Mouse (Mus musculus) embryo, embryonic 11 days (tissue): ENCODE results near the gene Olfr523.
"Not testable (repeated sequence)": the region's sequence is repeated elsewhere in the genome, so short reads cannot be mapped to it uniquely, and the experiment has no call there.

Source experiments
- DNase-seq: peaks from one replicate; pipeline ENCODE4 v3.0.0-alpha.2; 2015

The Olfr523 gene

GRCm38 (mm10) chr7:140172936-140173335, at the start of gene Olfr523:
Gene Olfr523 (plus strand): TSS chr7:140173217.
- no peak for DNase-seq

GRCm38 (mm10) chr7:140124382-140124781, 48.6 kb upstream of the Olfr523 start:
- DNase-seq = no peak

GRCm38 (mm10) chr7:140125278-140126021, 47.6 kb upstream of the Olfr523 start:
- DNase-seq = peak; percentile 94

GRCm38 (mm10) chr7:140126022-140126350, 47.0 kb upstream of the Olfr523 start:
- no peak for DNase-seq

DNA sequence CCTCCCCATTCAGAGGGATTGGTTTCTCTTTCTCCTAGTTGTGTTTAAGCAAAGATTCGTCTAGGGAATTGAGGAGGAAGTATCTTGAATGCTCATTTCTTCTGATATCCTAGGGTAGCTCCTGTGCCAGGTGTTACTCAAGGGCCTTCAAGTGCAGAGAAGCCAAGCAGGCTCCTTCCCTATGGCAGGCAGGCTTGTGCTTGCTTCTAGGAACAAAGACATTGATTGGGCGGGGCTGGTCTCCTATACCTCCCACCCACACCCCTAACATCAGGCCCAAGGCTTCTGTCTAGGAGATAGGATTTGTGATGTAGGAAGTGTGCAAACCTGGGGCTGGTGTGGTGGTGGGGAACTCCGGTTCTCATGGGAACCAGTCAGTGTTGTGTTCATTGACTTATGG, 46.1 kb upstream of the Olfr523 start:
- no peak for DNase-seq

GRCm38 (mm10) chr7:140127911-140128310, 45.1 kb upstream of the Olfr523 start:
- DNase-seq = no peak

GRCm38 (mm10) chr7:140132184-140132583, 40.8 kb upstream of the Olfr523 start:
- not testable (repeated sequence) for DNase-seq

DNA sequence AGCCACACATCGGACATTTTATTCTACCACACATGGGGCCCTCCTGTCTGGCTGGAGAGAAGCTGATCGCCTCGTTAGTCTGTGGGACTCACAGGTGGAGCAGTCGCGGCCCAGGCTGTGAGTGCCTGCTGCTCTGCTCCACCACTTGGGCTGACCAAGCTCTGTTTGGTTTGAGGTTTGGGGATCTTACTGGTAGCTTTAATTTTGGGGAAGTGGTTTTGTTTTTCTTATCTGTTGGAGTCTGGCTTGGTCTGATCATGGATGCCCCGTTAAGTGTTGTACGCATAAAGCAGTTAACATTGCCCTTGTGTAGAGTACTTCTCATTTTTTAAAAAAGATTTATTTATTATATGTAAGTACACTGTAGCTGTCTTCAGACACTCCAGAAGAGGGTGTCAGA, 39.0 kb upstream of the Olfr523 start:
- DNase-seq = not testable (repeated sequence)

DNA sequence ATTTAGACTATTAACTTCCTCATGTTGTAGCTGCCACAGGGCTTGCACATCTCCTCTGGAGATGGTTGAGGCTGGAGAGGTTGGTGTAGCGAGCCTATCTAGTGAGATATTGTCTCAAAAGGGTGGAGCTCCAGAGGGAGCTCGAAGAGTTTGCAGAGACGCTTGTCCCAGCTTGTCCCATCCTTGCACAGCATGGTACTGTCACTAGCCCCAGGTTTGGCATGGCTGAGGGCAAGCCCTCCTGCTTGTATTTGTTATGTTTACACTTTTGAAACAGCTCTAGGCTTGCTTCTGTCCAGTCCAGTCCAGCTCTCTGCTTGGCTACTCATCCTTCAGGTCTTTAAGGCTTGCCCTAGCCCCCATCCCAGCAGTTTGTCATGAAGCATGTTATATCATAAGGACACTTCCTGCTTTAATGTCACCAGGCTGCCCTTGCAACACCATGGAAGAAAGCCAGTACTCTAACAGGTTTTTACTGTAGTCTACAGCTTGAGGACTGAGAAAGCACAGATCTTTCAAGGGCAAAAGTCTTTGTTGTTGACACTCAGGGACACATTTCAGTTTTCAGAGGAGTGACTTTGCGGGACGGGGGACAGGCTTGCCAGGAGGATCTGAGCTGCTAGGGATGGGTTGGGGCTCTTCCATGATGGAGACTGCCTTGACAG, 37.8 kb upstream of the Olfr523 start:
- DNase-seq = no peak

- peak; percentile 94 for DNase-seq
Measured at GRCm38 (mm10) chr7:140137135-140138020, 35.6 kb upstream of the Olfr523 start, which contains the start of gene Mtg1. Gene Mtg1 (plus strand): TSS chr7:140137564.

DNA sequence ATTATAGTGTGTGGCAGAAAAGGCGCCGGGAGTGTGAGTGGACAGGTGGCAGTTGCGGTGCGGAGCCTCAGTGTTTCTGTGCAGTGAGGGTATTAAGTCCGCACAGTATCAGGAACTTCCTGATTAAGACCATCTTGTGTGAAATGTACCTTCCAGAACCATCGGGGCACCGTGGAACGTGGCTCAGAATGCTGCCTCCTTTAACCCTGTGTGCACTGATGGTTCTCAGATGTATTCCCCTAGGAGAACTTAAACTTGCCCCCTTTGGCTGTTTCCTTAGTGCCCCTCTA, 35.1 kb upstream of the Olfr523 start:
- no peak for DNase-seq

GRCm38 (mm10) chr7:140141350-140141749, 31.7 kb upstream of the Olfr523 start:
- DNase-seq = peak; percentile 82

DNA sequence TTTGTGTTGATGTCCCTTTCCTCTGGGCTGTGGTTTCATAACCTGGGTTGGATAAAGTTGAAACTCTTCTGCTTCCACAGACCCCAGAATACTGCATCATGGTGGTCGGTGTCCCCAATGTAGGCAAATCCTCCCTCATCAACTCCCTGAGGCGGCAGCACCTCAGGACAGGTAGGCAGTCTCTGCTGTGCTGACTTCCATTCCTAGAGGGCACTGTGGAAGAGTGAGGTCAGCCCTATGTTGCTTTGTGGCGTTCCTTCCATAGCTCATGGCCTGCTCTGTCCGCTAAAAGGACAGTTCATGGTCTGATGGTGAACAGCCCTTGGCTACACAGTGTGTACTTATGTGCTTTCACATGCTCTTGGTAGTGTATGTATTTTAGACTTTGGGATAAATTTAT, 28.5 kb upstream of the Olfr523 start:
- DNase-seq = no peak

DNA sequence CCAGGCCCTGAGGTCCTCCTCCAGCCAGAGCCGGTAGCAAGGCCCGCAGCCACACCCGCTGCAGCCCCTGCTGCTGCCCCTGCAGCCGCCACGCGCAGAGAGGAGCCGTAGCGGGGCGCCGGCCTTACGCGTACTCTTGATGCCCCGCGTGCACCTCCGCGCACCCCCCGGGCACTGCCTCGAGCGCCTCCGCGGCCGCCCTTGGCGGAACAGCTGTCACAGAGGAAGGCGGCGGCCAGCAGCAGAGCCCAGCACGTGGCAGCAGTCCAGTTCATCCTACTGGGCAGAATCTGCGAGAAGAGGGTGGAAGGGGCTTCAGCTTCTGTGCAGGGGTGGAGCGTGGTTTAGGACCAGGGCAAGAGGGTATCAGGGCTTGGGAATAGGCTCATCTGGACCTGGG, 19.6 kb upstream of the Olfr523 start:
- peak; percentile 45 for DNase-seq

- DNase-seq = no peak
Measured at GRCm38 (mm10) chr7:140153829-140154217, 19.2 kb upstream of the Olfr523 start.

DNA sequence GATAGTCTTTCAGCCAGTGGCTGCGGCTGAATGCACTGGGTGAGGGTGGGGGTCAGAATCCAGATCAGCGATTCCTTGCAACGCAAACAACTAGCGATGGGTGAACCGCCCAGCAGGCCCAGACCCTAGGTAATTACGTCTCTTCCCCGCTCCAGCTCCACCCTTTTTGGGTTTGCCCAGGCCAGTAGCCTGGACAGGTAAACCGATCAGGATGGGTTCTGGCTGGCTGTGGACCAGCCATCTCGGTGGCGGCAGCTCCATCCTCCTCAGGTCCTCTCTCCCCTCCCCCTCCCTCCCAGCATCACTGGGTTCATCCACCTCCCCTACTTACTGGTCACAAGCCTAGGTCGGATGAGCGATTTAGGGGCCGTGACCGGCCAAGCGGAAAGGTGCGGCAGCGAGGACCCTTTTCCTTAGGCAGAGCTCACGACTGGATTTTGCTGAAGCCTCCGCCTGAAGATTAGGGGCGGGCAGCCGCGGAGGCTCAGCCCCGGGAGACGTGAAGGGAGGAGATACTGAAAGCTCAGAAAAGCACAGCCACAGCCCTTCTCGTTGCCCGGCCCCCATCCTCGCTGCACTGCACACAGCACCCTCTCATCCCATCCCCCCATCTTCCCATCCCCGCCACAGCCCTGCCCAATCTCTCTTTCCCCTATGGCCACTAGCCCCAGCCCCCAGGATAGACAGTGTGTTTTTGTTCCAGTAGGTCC, 18.6 kb upstream of the Olfr523 start, which contains the start of gene Sprn:
TSS of gene Sprn (minus strand) at position 660 of the 710 bp plus-strand sequence.
- DNase-seq = peak; percentile 48

DNA sequence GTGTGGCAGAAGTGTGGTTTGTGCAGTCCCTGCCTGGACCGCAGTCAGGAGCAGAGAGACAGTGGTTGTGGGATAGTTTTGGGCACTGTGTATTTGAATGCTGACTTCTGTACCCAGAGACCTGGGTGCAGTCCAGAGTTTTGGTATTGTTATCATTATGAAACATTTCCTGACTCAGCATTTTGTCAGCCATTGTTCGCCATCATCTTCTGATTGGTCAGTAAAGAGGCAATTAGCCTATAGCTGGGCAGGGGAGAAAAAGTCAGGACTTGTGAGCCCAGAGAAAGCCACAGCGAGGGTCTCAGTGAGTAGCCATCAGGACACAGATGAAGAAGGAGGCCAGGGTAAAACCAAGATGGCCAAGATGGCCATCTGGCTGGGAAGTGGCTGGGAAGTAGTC, 12.7 kb upstream of the Olfr523 start:
- DNase-seq = no peak

GRCm38 (mm10) chr7:140164664-140165063, 8.4 kb upstream of the Olfr523 start, which contains the start of gene Olfr522:
Gene Olfr522 (minus strand): TSS chr7:140164764.
- no peak for DNase-seq

- DNase-seq = no peak
Measured at GRCm38 (mm10) chr7:140167950-140168349, 5.1 kb upstream of the Olfr523 start.

- no peak for DNase-seq
Measured at GRCm38 (mm10) chr7:140169386-140169785, 3.6 kb upstream of the Olfr523 start.

DNA sequence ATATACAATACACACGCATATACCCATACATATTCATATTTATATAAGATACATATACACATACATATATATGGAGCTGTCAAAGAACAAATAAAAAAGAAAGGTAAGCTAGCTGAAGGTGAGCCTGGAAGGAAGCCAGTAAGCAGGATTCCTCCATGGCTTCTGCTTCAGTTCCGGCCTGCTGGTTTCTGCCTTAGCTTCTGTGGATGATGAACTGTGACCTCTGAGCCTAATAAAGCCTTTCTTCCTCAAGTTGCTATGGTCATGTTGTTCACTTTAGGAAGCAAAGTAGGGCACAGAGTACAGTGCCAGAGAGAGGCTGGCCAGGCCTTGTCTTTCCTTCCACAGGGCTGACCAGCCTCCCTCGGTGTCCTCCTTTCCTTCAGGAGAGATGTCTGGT, 2.2 kb upstream of the Olfr523 start:
- no peak for DNase-seq

DNA sequence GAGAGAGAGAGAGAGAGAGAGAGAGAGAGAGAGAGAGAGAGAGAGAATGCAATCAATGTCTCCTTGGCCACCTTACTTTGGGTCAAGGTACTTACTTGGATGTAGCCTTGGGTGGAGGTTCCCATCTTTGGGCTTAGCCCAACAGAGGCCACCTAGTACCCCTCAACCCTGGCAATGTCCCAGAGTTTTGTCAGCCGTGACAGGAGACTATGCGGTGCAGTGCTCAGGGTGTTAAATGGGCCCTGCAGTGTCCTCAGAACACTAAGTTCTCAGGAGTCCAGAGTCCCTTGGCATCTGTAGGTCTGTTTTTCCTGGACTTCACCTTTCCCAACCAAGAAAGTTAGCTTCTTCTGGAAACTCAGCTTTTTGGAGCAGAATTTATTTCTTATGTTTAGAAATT, 6.2 kb downstream of the Olfr523 start:
- DNase-seq = no peak

GRCm38 (mm10) chr7:140180692-140181091, 7.7 kb downstream of the Olfr523 start:
- no peak for DNase-seq
